Mouse (Mus musculus) cerebellum, adult 2 months (tissue): ENCODE data around the gene Bcl2a1d. TPM values are rescaled to one million over a fixed set of nuclear protein-coding genes. Genes with fewer than 3 reads are reported as not detected.
"Not testable (repeated sequence)": the region's sequence is repeated elsewhere in the genome, so short reads cannot be mapped to it uniquely, and the experiment has no call there.

Experiments
- DNase-seq, 2 experiments: peaks; one replicate each; pipeline ENCODE4 v3.0.0; 2021
- H3K27ac ChIP-seq: fragments of 200-500 bp; 2 replicates; pipeline ENCODE4 v1.5.1; 2012; ENCODE audit warnings: low read length, control low read depth, inconsistent platforms; ENCODE audit not compliant: insufficient read depth
- H3K27me3 ChIP-seq: fragments of 200-500 bp; 2 replicates; pipeline ENCODE4 v1.6.1; 2012; ENCODE audit warnings: inconsistent platforms, mild to moderate bottlenecking, low read length, moderate library complexity; ENCODE audit not compliant: control insufficient read depth, insufficient read depth
- H3K4me1 ChIP-seq: fragments of 200-500 bp; 2 replicates; pipeline ENCODE4 v1.6.1; 2011; ENCODE audit warnings: low read length; ENCODE audit not compliant: control insufficient read depth, insufficient read depth
- H3K4me3 ChIP-seq: fragments of 200-500 bp; replicated peaks from 2 replicates; pipeline ENCODE3; 2011; ENCODE audit warnings: mild to moderate bottlenecking, low read depth, low read length, control low read depth; ENCODE audit not compliant: insufficient read depth
- CTCF ChIP-seq: fragments of 200-500 bp; IDR thresholded peaks from 2 replicates; pipeline ENCODE4 v1.5.1; 2011; ENCODE audit warnings: low read depth, mild to moderate bottlenecking, control low read depth, low read length, moderate library complexity, borderline replicate concordance; ENCODE audit not compliant: insufficient read depth
- POLR2A ChIP-seq: fragments of 200-500 bp; IDR thresholded peaks from 2 replicates; pipeline ENCODE4 v1.6.1; 2011; ENCODE audit warnings: low read length, control low read depth, borderline replicate concordance; ENCODE audit not compliant: insufficient read depth
- WGBS: fragments of 180-500 bp; shearing (Covaris S2); methylation state at CpG from one replicate; pipeline ENCODE4 v1.1.7; 2018; 5-methylcytosine and 5-hydroxymethylcytosine counted together
- polyA plus RNA-seq: library from polyadenylated mRNA; depleted of rRNA; stranded (reverse); fragments of >200 nt; gene quantifications from 2 replicates; pipeline ENCODE4 v1.2.3, GENCODE M21; 2012

Gene Bcl2a1d
- polyA plus RNA-seq, 1 experiment, result 0.15 TPM

GRCm38 (mm10) chr9:88718140-88718539 lies 13.6 kb downstream of the Bcl2a1d start:
- peak; percentile 61 to 66 for DNase-seq
- 9% methylated on average over 2 of the region's 2 CpGs for WGBS

GRCm38 (mm10) chr9:88714515-88714914 lies 17.2 kb downstream of the Bcl2a1d start:
- H3K27me3 ChIP-seq, H3K4me3 ChIP-seq, H3K4me1 ChIP-seq, DNase-seq, H3K27ac ChIP-seq: not testable (repeated sequence)
- WGBS, result 79% methylated on average over 5 of the region's 5 CpGs

More at GRCm38 (mm10) chr9:88718140-88718539, 13.6 kb downstream of the Bcl2a1d start:
- not testable (repeated sequence) for H3K27me3 ChIP-seq, H3K4me1 ChIP-seq, H3K4me3 ChIP-seq, H3K27ac ChIP-seq

- not testable (repeated sequence) for H3K4me3 ChIP-seq, H3K27me3 ChIP-seq, H3K4me1 ChIP-seq, H3K27ac ChIP-seq, DNase-seq
- 86% methylated on average over 3 of the region's 3 CpGs for whole genome bisulfite sequencing
Measured at GRCm38 (mm10) chr9:88712164-88712749, 19.5 kb downstream of the Bcl2a1d start.

- 91% methylated on average over 4 of the region's 5 CpGs for WGBS
- not testable (repeated sequence) for DNase-seq
Measured at GRCm38 (mm10) chr9:88710910-88711438, 20.7 kb downstream of the Bcl2a1d start.

GRCm38 (mm10) chr9:88710439-88710838 lies 21.3 kb downstream of the Bcl2a1d start:
- H3K27me3 ChIP-seq, DNase-seq, H3K27ac ChIP-seq, H3K4me1 ChIP-seq, H3K4me3 ChIP-seq: not testable (repeated sequence)
- WGBS, result 89% methylated on average over 2 of the region's 2 CpGs

More at GRCm38 (mm10) chr9:88710910-88711438, 20.7 kb downstream of the Bcl2a1d start:
- not testable (repeated sequence) for H3K27ac ChIP-seq, H3K27me3 ChIP-seq, H3K4me3 ChIP-seq, H3K4me1 ChIP-seq

GRCm38 (mm10) chr9:88709794-88710193 lies 21.9 kb downstream of the Bcl2a1d start:
- not testable (repeated sequence) for H3K27me3 ChIP-seq, DNase-seq, H3K27ac ChIP-seq, H3K4me3 ChIP-seq, H3K4me1 ChIP-seq
- 95% methylated on average over 5 of the region's 5 CpGs for WGBS

GRCm38 (mm10) chr9:88709304-88709703 lies 22.4 kb downstream of the Bcl2a1d start:
- H3K4me3 ChIP-seq, result no peak overlapping the region
- H3K27ac ChIP-seq, result no peak overlapping the region
- DNase-seq, result no peak
- WGBS, result 84% methylated on average over 6 of the region's 6 CpGs
- TF ChIP-seq POLR2A (no peak), CTCF (no peak)
- H3K4me1 ChIP-seq, result no peaks in the 10 kb centered on the region
- no peaks in the 10 kb centered on the region for H3K27me3 ChIP-seq

- Histone ChIP-seq H3K27ac (no peak overlapping the region), H3K27me3 (no peaks in the 10 kb centered on the region), H3K4me3 (no peak overlapping the region), H3K4me1 (no peaks in the 10 kb centered on the region)
- no peak for DNase-seq
- 86% methylated on average over 4 of the region's 4 CpGs for WGBS
- TF ChIP-seq POLR2A, result no peak
- TF ChIP-seq CTCF, result no peak
Measured at GRCm38 (mm10) chr9:88706700-88707099, 25.0 kb downstream of the Bcl2a1d start.

- H3K27ac ChIP-seq, H3K27me3 ChIP-seq, H3K4me3 ChIP-seq, H3K4me1 ChIP-seq, DNase-seq: not testable (repeated sequence)
- 80% methylated on average over 8 of the region's 8 CpGs for WGBS
Measured at GRCm38 (mm10) chr9:88705157-88705556, 26.6 kb downstream of the Bcl2a1d start.

- not testable (repeated sequence) for H3K27me3 ChIP-seq, H3K4me1 ChIP-seq, DNase-seq, H3K4me3 ChIP-seq, H3K27ac ChIP-seq
- WGBS, result no CpG with 5 or more reads among the region's 2 CpGs
Measured at GRCm38 (mm10) chr9:88698746-88699145, 33.0 kb downstream of the Bcl2a1d start.

- H3K4me1 ChIP-seq, DNase-seq, H3K4me3 ChIP-seq, H3K27me3 ChIP-seq, H3K27ac ChIP-seq: not testable (repeated sequence)
- 83% methylated on average over 2 of the region's 2 CpGs for WGBS
Measured at GRCm38 (mm10) chr9:88691307-88691706, 40.4 kb downstream of the Bcl2a1d start.

GRCm38 (mm10) chr9:88689451-88689850 lies 42.3 kb downstream of the Bcl2a1d start:
- not testable (repeated sequence) for H3K4me1 ChIP-seq, H3K27me3 ChIP-seq, H3K4me3 ChIP-seq, H3K27ac ChIP-seq, DNase-seq
- WGBS, result 71% methylated on average over 3 of the region's 3 CpGs
